Mouse (Mus musculus) fat pad, adult 2 months (tissue): Measurements from ENCODE around the gene Ralb.

ENCODE experiments used
- DNase-seq: peaks from one replicate; pipeline ENCODE4 v3.0.0-alpha.2; 2011; ENCODE audit warnings: low read depth, low spot score; ENCODE audit errors: extremely low read depth

The Ralb gene

GRCm38 (mm10) chr1:119451417-119451816, 53.2 kb downstream of the Ralb start:
- no peak for DNase-seq

- DNase-seq: no peak
These were observed 53.8 kb downstream of the Ralb start for GRCm38 (mm10) chr1:119450651-119451345.

GRCm38 (mm10) chr1:119446753-119447283, 57.8 kb downstream of the Ralb start:
- DNase-seq: no peak

GRCm38 (mm10) chr1:119443591-119444350, 60.8 kb downstream of the Ralb start:
- no peak for DNase-seq

GRCm38 (mm10) chr1:119442901-119443300, 61.7 kb downstream of the Ralb start:
- DNase-seq: no peak

- DNase-seq: no peak
These were observed 66.4 kb downstream of the Ralb start for GRCm38 (mm10) chr1:119438105-119438637.

GRCm38 (mm10) chr1:119437401-119437800, 67.2 kb downstream of the Ralb start:
- DNase-seq: no peak

GRCm38 (mm10) chr1:119424141-119424860, 80.3 kb downstream of the Ralb start:
- DNase-seq: no peak

GRCm38 (mm10) chr1:119423510-119423909, 81.1 kb downstream of the Ralb start:
- DNase-seq: no peak

- DNase-seq: no peak
These were observed 82.1 kb downstream of the Ralb start for GRCm38 (mm10) chr1:119422460-119423015.

- DNase-seq: no peak
These were observed 82.8 kb downstream of the Ralb start, which contains the start of gene Inhbb for GRCm38 (mm10) chr1:119421576-119422421. TSS of gene Inhbb (minus strand) at chr1:119422248.

GRCm38 (mm10) chr1:119420984-119421575, 83.5 kb downstream of the Ralb start:
- no peak for DNase-seq
